Mouse (Mus musculus): ENCODE measurements at regions not wholly inside any gene's neighbourhood (a gene's known extent, or its start where the extent isn't known, plus 50 kb on each side); places are given as distances from the start of the nearest gene placed in this dataset.

DNA sequence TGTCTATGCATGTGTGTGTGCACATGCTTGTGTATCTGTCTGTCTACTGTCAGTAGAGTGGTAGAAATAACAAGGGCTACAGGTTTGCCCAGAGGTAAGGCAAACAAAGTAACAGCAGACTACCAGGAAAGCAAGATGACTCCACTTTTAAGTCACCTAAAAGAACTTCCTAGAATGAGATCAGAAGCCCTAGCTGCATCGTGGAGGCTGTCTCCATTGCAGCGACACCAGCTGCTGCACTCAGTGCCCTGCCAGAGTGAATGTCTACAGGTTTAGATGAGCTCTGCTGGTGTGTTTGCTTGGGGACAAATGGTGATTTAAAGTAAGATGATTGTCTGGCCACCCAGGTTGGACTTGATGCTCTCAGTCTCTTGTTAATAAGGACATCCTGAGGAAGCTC, 50.6 kb upstream of the Dusp10 start:
- DNase-seq (ENCODE audit: low spot score in 2 of 2): no peak

- no peak for DNase-seq (ENCODE audit: low spot score in 2 of 2)
These were observed 49.8 kb upstream of the Dusp10 start for GRCm38 (mm10) chr1:183963286-183963685.
